Mouse (Mus musculus) MEL (cell line): Measurements from ENCODE around the gene Skor1. TPM values are rescaled to one million over a fixed set of nuclear protein-coding genes. Genes with fewer than 3 reads are reported as not detected.

Experiments used
- DNase-seq: peaks from one replicate; pipeline ENCODE4 v3.0.0; 2011; ENCODE audit warnings: low read depth, low spot score
- H3K27ac ChIP-seq: 2 replicates; pipeline ENCODE4 v1.5.1; 2012; ENCODE audit warnings: low read depth, mild to moderate bottlenecking, control low read depth, low read length, moderate library complexity; ENCODE audit not compliant: control insufficient read depth
- H3K27me3 ChIP-seq, 2 experiments: fragments of 150-350 bp in 1 of 2; sonication (generic) in 1 of 2; 2 replicates each; pipeline ENCODE4 v1.6.1; 2012; ENCODE audit warnings: low read length in 2 of 2, mild to moderate bottlenecking in 2 of 2, improper control_type of control experiment in 1 of 2, moderate library complexity in 1 of 2; ENCODE audit not compliant: insufficient read depth in 2 of 2, control insufficient read depth in 1 of 2
- H3K36me3 ChIP-seq, 2 experiments: 2 replicates each; pipeline ENCODE4 v1.6.1; 2012 to 2014; ENCODE audit warnings: low read length in 2 of 2, improper control_type of control experiment in 1 of 2, inconsistent platforms in 1 of 2, mild to moderate bottlenecking in 1 of 2; ENCODE audit not compliant: insufficient read depth in 2 of 2, control insufficient read depth in 1 of 2
- H3K4me1 ChIP-seq, 2 experiments: fragments of 150-350 bp in 1 of 2; sonication (generic) in 1 of 2; 2 replicates each; pipeline ENCODE4 v1.6.1; 2012; ENCODE audit warnings: low read length in 2 of 2, improper control_type of control experiment in 1 of 2, mild to moderate bottlenecking in 1 of 2; ENCODE audit not compliant: insufficient read depth in 2 of 2, control insufficient read depth in 1 of 2
- H3K4me3 ChIP-seq, 2 experiments: fragments of 150-350 bp in 1 of 2; sonication (generic) in 1 of 2; 2 replicates each; pipeline ENCODE4 v1.5.1; 2012; ENCODE audit warnings: low read depth in 2 of 2, low read length in 2 of 2, mild to moderate bottlenecking in 2 of 2, moderate library complexity in 2 of 2, control low read depth in 1 of 2, improper control_type of control experiment in 1 of 2; ENCODE audit not compliant: control insufficient read depth in 1 of 2, insufficient read depth in 1 of 2
- H3K79me2 ChIP-seq: 2 replicates; pipeline ENCODE4 v1.6.1; 2012; ENCODE audit warnings: mild to moderate bottlenecking, low read length, moderate library complexity; ENCODE audit not compliant: control insufficient read depth, poor library complexity, insufficient read depth
- H3K9ac ChIP-seq: 2 replicates; pipeline ENCODE4 v1.6.1; 2012; ENCODE audit warnings: low read depth, mild to moderate bottlenecking, control low read depth, low read length, moderate library complexity; ENCODE audit not compliant: control insufficient read depth, poor library complexity, severe bottlenecking
- H3K9me3 ChIP-seq: fragments of 150-350 bp; sonication (generic); replicated peaks from 2 replicates; pipeline ENCODE4 v1.6.1; 2012; ENCODE audit warnings: mild to moderate bottlenecking, low read length, improper control_type of control experiment, moderate library complexity; ENCODE audit not compliant: insufficient read depth
- CTCF ChIP-seq, 3 experiments: IDR thresholded peaks in 2 of 3; conservative IDR thresholded peaks in 1 of 3; 2 replicates each; pipeline ENCODE4 v1.5.1; 2011 to 2012; ENCODE audit warnings: low read length in 3 of 3, low read depth in 2 of 3, mild to moderate bottlenecking in 2 of 3, improper control_type of control experiment in 1 of 3, inconsistent platforms in 1 of 3, mixed read lengths in 1 of 3, moderate library complexity in 1 of 3; ENCODE audit not compliant: control insufficient read depth in 1 of 3, insufficient read depth in 1 of 3, poor library complexity in 1 of 3, severe bottlenecking in 1 of 3
- EP300 ChIP-seq, 2 experiments: IDR thresholded peaks; 2 replicates each; pipeline ENCODE4 v1.6.1; 2011; ENCODE audit warnings: improper control_type of control experiment in 2 of 2, low read length in 2 of 2, low read depth in 1 of 2, mild to moderate bottlenecking in 1 of 2
- GATA1 ChIP-seq: IDR thresholded peaks from 2 replicates; pipeline ENCODE4 v1.6.1; 2011; ENCODE audit warnings: low read depth, low read length, improper control_type of control experiment
- HCFC1 ChIP-seq: IDR thresholded peaks from 2 replicates; pipeline ENCODE4 v1.6.1; 2012; ENCODE audit warnings: low read depth, mild to moderate bottlenecking, inconsistent platforms, low read length, improper control_type of control experiment, moderate library complexity
- KAT2A ChIP-seq: conservative IDR thresholded peaks from 2 replicates; pipeline ENCODE4 v1.6.1; 2012; ENCODE audit warnings: low read depth, low read length, improper control_type of control experiment, inconsistent platforms
- MAFK ChIP-seq: IDR thresholded peaks from 2 replicates; pipeline ENCODE4 v1.6.1; 2011; ENCODE audit warnings: low read depth, mild to moderate bottlenecking, low read length, improper control_type of control experiment, borderline replicate concordance
- MEF2A ChIP-seq: IDR thresholded peaks from 2 replicates; pipeline ENCODE4 v1.6.1; 2014; ENCODE audit warnings: low read depth, mild to moderate bottlenecking, inconsistent platforms, low read length, improper control_type of control experiment; ENCODE audit not compliant: poor library complexity, insufficient replicate concordance, severe bottlenecking; ENCODE audit errors: extremely low read depth
- MXI1 ChIP-seq: IDR thresholded peaks from 2 replicates; pipeline ENCODE4 v1.6.1; 2011; ENCODE audit warnings: mild to moderate bottlenecking, low read depth, low read length, improper control_type of control experiment
- MYB ChIP-seq: IDR thresholded peaks from 2 replicates; pipeline ENCODE4 v1.6.1; 2011; ENCODE audit warnings: mild to moderate bottlenecking, low read depth, low read length, improper control_type of control experiment
- RAD21 ChIP-seq: IDR thresholded peaks from 2 replicates; pipeline ENCODE4 v1.6.1; 2011; ENCODE audit warnings: mild to moderate bottlenecking, low read depth, low read length, improper control_type of control experiment
- RCOR1 ChIP-seq: IDR thresholded peaks from 2 replicates; pipeline ENCODE4 v1.6.1; 2012; ENCODE audit warnings: low read depth, mild to moderate bottlenecking, inconsistent platforms, low read length, improper control_type of control experiment
- SIN3A ChIP-seq: IDR thresholded peaks from 2 replicates; pipeline ENCODE4 v1.6.1; 2012; ENCODE audit warnings: low read length, improper control_type of control experiment, inconsistent platforms
- TCF12 ChIP-seq: IDR thresholded peaks from 2 replicates; pipeline ENCODE4 v1.6.1; 2014; ENCODE audit warnings: low read depth, mild to moderate bottlenecking, inconsistent platforms, low read length, improper control_type of control experiment, moderate library complexity
- UBTF ChIP-seq: IDR thresholded peaks from 2 replicates; pipeline ENCODE4 v1.6.1; 2012; ENCODE audit warnings: low read depth, mild to moderate bottlenecking, inconsistent platforms, low read length, improper control_type of control experiment, moderate library complexity, borderline replicate concordance; ENCODE audit not compliant: insufficient read depth
- ZKSCAN1 ChIP-seq: IDR thresholded peaks from 2 replicates; pipeline ENCODE4 v1.6.1; 2012; ENCODE audit warnings: low read depth, mild to moderate bottlenecking, inconsistent platforms, low read length, improper control_type of control experiment, moderate library complexity
- polyA plus RNA-seq, 2 experiments: library from polyadenylated mRNA; stranded (reverse) in 1 of 2; unstranded in 1 of 2; fragments of >175 nt in 1 of 2; fragments of >200 nt in 1 of 2; gene quantifications; 2 replicates each; pipeline versions ENCODE4 v1.2.1 to v1.2.4; 2012; ENCODE audit warnings: low replicate concordance in 2 of 2, low read depth in 1 of 2; ENCODE audit not compliant: insufficient read length in 2 of 2, insufficient read depth in 1 of 2, missing spikeins in 1 of 2
- total RNA-seq: library from RNA; depleted of rRNA; stranded (reverse); fragments of 300-350 nt; gene quantifications from 2 replicates; pipeline ENCODE4 v1.2.3, GENCODE M21; 2012

Gene Skor1
- total and polyA plus RNA-seq, 3 experiments = 0.06 TPM; not detected in 2

DNA sequence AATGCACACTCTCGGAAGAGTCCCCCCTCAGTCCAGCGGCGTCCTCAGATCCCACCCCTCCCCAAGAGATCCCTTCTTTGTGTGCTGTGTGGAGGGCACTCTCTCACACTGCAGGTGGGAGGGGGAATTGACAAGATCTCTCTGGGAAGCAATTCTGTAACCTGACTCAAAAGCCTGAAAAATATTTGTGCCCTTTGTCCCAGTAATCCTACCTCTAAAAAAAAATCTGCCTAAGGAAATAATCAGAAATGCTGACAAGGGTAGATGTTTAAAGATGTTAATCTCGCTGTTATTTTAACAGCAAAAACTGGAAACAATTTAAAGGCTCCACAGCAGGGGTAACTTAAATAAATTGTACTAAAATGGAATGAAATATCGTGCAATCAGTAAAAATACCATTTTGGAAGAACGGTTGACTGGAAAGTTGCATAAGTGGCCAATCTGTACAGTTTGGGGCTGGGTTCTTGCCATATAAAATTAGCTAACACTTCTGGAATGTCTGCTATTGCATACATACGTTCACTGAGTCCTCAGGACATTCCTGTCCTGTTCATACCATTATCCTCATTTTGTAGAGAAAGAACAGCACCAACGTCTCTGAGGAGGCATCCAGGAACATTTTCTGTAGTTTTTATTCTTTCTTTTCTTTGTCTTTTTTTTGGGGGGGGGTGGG, 26.5 kb downstream of the Skor1 start:
- Histone ChIP-seq H3K9me3 (no peaks in the 10 kb centered on the region), H3K27me3 (peaks cover 0 to 4% of the 10 kb centered on the region in 2 experiments; a peak in 1 of 4 replicates), H3K36me3 (no peaks in the 10 kb centered on the region), H3K9ac (no peak overlapping the region), H3K4me3 (no peak overlapping the region), H3K4me1 (peaks cover 0 to 5% of the 10 kb centered on the region in 2 experiments; a peak in 2 of 4 replicates), H3K79me2 (no peaks in the 10 kb centered on the region), H3K27ac (no peak overlapping the region)
- DNase-seq = no peak
- TF ChIP-seq UBTF (no peak), SIN3A (no peak), EP300 (IDR thresholded peaks at IDR 0.05; ENCODE audit: low read depth in 1 of 2, low read length in 2 of 2) (no peak), ZKSCAN1 (no peak), MYB (no peak)

- Histone ChIP-seq H3K9me3 (no peaks in the 10 kb centered on the region), H3K9ac (no peak overlapping the region), H3K79me2 (no peaks in the 10 kb centered on the region), H3K27me3 (peaks cover 5 to 8% of the 10 kb centered on the region in 2 experiments; a peak in 3 of 4 replicates), H3K27ac (no peak overlapping the region), H3K4me1 (no peaks in the 10 kb centered on the region), H3K36me3 (no peaks in the 10 kb centered on the region), H3K4me3 (no peak overlapping the region)
- TF ChIP-seq MXI1 (no peak), CTCF (IDR thresholded peaks at IDR 0.05 in 2 of 3, conservative IDR thresholded peaks at IDR 0.05 in 1 of 3; ENCODE audit: control insufficient read depth in 1 of 3, insufficient read depth in 1 of 3, low read depth in 2 of 3, low read length in 3 of 3, poor library complexity in 1 of 3, severe bottlenecking in 1 of 3) (peak in 2 of 3 experiments; percentile 30 to 35; a peak in 4 of 6 replicates), TCF12 (no peak)
- peak; percentile 20 for DNase-seq
Observed at GRCm38 (mm10) chr9:63118385-63118784, 30.4 kb downstream of the Skor1 start.

DNA sequence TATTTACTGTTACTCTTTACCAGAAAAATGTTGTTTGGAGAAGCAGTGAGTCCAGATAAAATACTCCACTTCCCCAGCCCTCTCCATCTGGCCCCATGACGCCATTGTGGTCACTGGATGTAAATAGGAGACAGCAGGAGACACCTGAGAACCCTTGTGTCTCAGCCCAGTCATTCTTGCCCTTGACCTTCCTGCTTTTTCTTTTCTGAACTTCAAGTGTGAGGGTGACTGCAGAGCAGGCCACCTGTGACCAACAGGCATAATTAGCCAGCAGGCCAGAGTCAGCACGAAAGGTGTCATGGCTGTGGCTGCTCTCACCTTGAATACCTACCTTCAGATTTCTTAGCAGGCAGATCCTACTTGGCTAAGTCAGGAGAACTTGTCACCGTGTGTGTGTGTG, 36.2 kb downstream of the Skor1 start:
- no peaks in the 10 kb centered on the region for H3K36me3 ChIP-seq
- TF ChIP-seq HCFC1 = no peak
- no peak for TF ChIP-seq MEF2A
- no peak for TF ChIP-seq CTCF (IDR thresholded peaks at IDR 0.05 in 2 of 3, conservative IDR thresholded peaks at IDR 0.05 in 1 of 3; ENCODE audit: control insufficient read depth in 1 of 3, insufficient read depth in 1 of 3, low read depth in 2 of 3, low read length in 3 of 3, poor library complexity in 1 of 3, severe bottlenecking in 1 of 3)
- TF ChIP-seq MAFK = no peak
- no peak for TF ChIP-seq GATA1
- TF ChIP-seq KAT2A = no peak
- TF ChIP-seq RCOR1 = no peak
- no peak for TF ChIP-seq EP300 (IDR thresholded peaks at IDR 0.05; ENCODE audit: low read depth in 1 of 2, low read length in 2 of 2)
- no peak for TF ChIP-seq RAD21
- TF ChIP-seq, all 39 proteins: peak for 0
- H3K4me1 ChIP-seq = no peaks in the 10 kb centered on the region
- H3K9ac ChIP-seq = no peak overlapping the region
- H3K27me3 ChIP-seq = peaks cover 5 to 6% of the 10 kb centered on the region in 2 experiments; a peak in 3 of 4 replicates
- no peaks in the 10 kb centered on the region for H3K79me2 ChIP-seq
- no peak overlapping the region for H3K27ac ChIP-seq
- DNase-seq = no peak
- H3K9me3 ChIP-seq = no peaks in the 10 kb centered on the region
- no peak overlapping the region for H3K4me3 ChIP-seq
